16 mouse cellular contexts compared by ENCODE assay signal in the genomic region with DNA sequence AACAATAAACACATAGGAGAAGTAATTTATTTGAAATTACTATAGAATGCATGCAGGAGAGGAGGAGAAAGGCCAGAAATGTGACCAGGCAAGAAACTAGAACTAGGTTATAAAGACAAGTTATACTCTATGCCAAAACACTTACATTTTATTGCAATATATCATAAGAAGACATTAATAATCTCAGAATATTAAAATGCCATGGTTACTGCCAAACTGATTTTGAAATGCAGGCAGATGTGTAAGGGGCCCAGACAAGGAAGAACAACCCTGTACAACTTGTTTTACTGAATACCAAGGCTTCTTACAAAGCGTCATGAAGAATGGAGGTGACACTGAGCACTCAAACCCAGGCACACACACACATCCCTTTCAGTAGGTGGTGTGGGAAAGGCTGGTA.
"Had no signal": no experiment of that assay in that cellular context is flagged by ENCODE, and none has a peak within 500 bp of the region (broad histone marks: within the 10 kb centered on the region; RNA-seq: fewer than 3 reads in every experiment).

No protein-coding gene starts in this region.

- H3K36me3 ChIP-seq: neural tube, embryonic 13.5 days; neural tube, embryonic 15.5 days; stomach, embryonic 15.5 days had no signal

- H3K9ac ChIP-seq: neural tube, embryonic 13.5 days; neural tube, embryonic 15.5 days; stomach, embryonic 15.5 days had no signal

- H3K27me3 ChIP-seq: neural tube, embryonic 13.5 days; neural tube, embryonic 15.5 days; stomach, embryonic 15.5 days had no signal

- H3K27ac ChIP-seq: neural tube, embryonic 13.5 days; neural tube, embryonic 15.5 days; stomach, embryonic 15.5 days; stomach, postnatal 0 days had no signal

- H3K4me3 ChIP-seq: neural tube, embryonic 13.5 days; neural tube, embryonic 15.5 days; stomach, embryonic 15.5 days had no signal

- H3K4me1 ChIP-seq: neural tube, embryonic 13.5 days; neural tube, embryonic 15.5 days; stomach, embryonic 15.5 days had no signal

- DNase-seq: retina, postnatal 1 day; right cerebral cortex, adult 18-20 months; right cerebral cortex, postnatal 14 days; right cerebral cortex, postnatal 25 days; right cerebral cortex, postnatal 4 days; spleen, adult 18-20 months; thymus, adult 18-20 months; thymus, adult 2 months; thymus, postnatal 14 days; thymus, postnatal 25 days; thymus, postnatal 36 days; thymus, postnatal 4 days had no signal

- H3K4me2 ChIP-seq: neural tube, embryonic 13.5 days; neural tube, embryonic 15.5 days; stomach, embryonic 15.5 days had no signal

- H3K9me3 ChIP-seq: neural tube, embryonic 13.5 days; neural tube, embryonic 15.5 days; stomach, embryonic 15.5 days had no signal
